Mouse (Mus musculus): Measurements from ENCODE around the gene Med10.

Med10 gene

DNA sequence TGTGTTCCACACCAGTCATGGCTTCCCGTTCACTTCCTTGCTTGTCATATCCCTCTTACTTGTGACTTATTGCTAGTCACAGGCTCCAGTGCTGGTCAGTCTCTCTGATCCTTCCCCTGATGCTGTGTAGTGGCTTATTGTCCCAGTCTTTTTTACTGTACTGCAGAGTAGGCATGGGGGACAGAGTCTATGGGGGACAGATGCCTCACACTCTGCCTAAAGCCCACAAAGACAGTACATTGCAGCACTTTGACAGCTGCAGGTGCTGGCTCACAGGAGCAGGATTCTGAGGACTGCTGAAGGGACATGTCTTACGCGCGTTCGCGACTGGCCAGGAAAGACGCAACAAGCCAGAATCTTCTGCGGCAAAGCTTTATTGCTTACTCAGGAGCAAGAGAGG is 28.4 kb downstream of the Med10 start:
- DNase-seq (ENCODE audit: low spot score), result no peak

GRCm38 (mm10) chr13:69832578-69832977 is 30.4 kb downstream of the Med10 start:
- no peak for DNase-seq (ENCODE audit: low spot score)

DNA sequence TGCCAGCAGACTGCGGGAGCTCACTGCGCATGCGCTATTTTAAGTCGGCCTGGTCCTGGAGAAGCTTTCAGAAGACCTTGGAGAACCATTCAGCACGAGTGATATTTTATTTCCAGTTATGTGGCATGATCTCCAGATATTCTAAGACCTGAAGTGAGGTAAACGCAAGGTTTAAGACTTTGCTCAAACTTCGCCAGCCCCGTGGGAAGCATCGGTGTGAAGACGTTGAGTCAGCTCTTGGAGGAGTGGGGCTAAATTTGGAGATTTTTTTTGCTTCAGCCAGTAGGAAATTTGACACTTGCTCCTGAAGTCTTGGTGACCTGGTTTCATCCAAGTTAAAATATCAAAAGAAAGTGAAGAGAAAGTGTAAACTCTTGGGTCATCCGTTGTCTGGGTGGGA is 31.2 kb downstream of the Med10 start:
- no peak for DNase-seq (ENCODE audit: low spot score)

DNA sequence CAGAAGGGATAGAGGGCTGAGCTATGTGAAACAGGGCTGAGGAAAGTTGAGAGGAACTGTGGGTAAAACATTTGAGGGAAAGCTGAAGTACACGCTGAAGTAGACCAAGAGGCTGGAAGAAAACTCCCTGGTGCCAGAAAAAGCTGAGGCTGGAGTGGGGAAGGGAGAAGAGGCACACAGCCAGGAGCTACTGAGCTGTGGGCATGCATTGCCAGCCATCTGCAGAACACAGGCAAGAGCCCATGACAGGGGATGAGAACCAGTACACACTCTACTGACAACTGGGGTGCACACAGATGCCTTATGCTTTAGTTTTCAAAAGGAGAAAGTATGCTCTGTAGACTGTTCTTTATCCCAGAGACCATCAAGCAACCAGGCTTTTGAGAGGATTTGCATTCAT is 43.4 kb downstream of the Med10 start:
- no peak for DNase-seq (ENCODE audit: low spot score)

DNA sequence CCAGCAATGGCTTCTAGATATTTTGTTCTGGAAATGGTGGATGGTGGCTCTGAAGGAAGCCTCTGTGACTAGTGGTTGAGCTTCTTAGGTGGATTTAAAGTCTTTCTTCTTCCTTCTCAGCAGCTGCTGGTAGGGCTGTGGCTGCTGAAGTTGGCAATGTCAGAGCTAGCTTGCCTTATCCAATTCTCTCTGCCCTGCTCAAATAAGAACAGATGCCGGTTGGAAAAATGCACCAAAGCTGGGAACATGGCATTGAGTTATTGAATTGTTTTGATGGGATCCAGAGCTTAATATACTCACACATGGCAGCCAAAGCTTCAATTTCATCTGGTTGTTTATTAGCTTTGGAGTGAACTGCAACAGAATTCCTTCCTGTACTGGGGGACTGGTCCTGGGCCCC is 47.4 kb downstream of the Med10 start:
- DNase-seq (ENCODE audit: low spot score), result no peak

GRCm38 (mm10) chr13:69852313-69852712 is 50.1 kb downstream of the Med10 start:
- no peak for DNase-seq (ENCODE audit: low spot score)

DNA sequence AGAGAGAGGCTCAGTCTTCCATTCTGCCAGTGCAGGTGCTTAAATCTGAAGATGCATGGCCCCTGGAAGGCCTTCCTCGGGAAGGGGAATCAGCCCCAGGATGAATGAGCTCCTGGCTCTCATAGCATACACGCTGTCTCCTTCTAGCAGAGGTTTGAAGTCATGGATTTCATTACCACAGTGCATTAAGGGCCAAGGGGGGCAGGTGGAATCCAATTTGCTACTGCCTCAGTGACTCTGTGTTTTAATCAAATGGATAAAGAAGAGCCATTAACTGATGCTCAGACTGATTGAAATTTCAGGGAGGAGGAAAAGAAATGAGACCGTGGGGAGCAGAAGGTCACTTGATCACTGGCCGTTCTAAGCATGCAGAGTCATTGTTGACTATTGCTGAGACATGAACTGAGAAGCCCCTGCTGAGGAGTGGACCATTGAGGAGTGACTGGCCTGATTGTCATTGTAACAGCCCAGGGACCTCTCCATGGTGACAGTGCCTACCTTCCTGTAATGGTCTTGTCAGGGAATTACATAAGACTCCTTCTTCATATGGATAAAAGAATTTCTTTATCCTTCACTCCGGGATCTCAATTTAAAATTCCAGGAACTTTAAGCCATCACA is 51.3 kb downstream of the Med10 start:
- no peak for DNase-seq (ENCODE audit: low spot score)

- no peak for DNase-seq (ENCODE audit: low spot score)
Observed at GRCm38 (mm10) chr13:69855941-69856340, 53.7 kb downstream of the Med10 start.

GRCm38 (mm10) chr13:69862276-69862675 is 60.1 kb downstream of the Med10 start:
- no peak for DNase-seq (ENCODE audit: low spot score)

GRCm38 (mm10) chr13:69864911-69865310 is 62.7 kb downstream of the Med10 start:
- DNase-seq (ENCODE audit: low spot score), result no peak

All from testis, postnatal 14 days (tissue).